Mouse (Mus musculus): ENCODE measurements at regions not wholly inside any gene's neighbourhood (a gene's known extent, or its start where the extent isn't known, plus 50 kb on each side); places are given as distances from the start of the nearest gene placed in this dataset.

- H3K4me3 ChIP-seq (replicated peaks; ENCODE audit: low read length) = no peak overlapping the region
- peaks cover 13% of the 10 kb centered on the region for H3K36me3 ChIP-seq (ENCODE audit: insufficient read depth, low read length)
- H3K9me3 ChIP-seq (ENCODE audit: low read length) = peaks cover 36% of the 10 kb centered on the region
- TF ChIP-seq NANOG (IDR thresholded peaks at IDR 0.05; ENCODE audit: borderline replicate concordance, low read length) = no peak
- TF ChIP-seq CTCF (conservative IDR thresholded peaks at IDR 0.05; ENCODE audit: low read length) = no peak
- no peak for TF ChIP-seq POU5F1 (IDR thresholded peaks at IDR 0.05; ENCODE audit: borderline replicate concordance, low read length)
- H3K4me1 ChIP-seq (replicated peaks; ENCODE audit: low read depth, low read length) = peaks cover 25% of the 10 kb centered on the region; the same call in 1 of the 2 replicates
- H3K27me3 ChIP-seq (ENCODE audit: insufficient read depth, low read length) = no peaks in the 10 kb centered on the region
Observed at GRCm38 (mm10) chr13:52362266-52362665, 168.8 kb downstream of the Diras2 start.

- Histone ChIP-seq H3K27me3 (ENCODE audit: insufficient read depth, low read length) (no peaks in the 10 kb centered on the region), H3K9me3 (ENCODE audit: low read length) (peaks cover 3% of the 10 kb centered on the region; the same call in 1 of the 2 replicates), H3K36me3 (ENCODE audit: insufficient read depth, low read length) (no peaks in the 10 kb centered on the region), H3K4me1 (replicated peaks; ENCODE audit: low read depth, low read length) (peaks cover 5% of the 10 kb centered on the region; the same call in 1 of the 2 replicates), H3K4me3 (replicated peaks; ENCODE audit: low read length) (no peak overlapping the region)
- TF ChIP-seq NANOG (IDR thresholded peaks at IDR 0.05; ENCODE audit: borderline replicate concordance, low read length) (no peak), POU5F1 (IDR thresholded peaks at IDR 0.05; ENCODE audit: borderline replicate concordance, low read length) (no peak), CTCF (conservative IDR thresholded peaks at IDR 0.05; ENCODE audit: low read length) (no peak)
Observed at GRCm38 (mm10) chr13:52369851-52370250, 161.2 kb downstream of the Diras2 start.

GRCm38 (mm10) chr13:52371986-52372385, 159.1 kb downstream of the Diras2 start:
- TF ChIP-seq POU5F1 (IDR thresholded peaks at IDR 0.05; ENCODE audit: borderline replicate concordance, low read length) (no peak), CTCF (conservative IDR thresholded peaks at IDR 0.05; ENCODE audit: low read length) (no peak), NANOG (IDR thresholded peaks at IDR 0.05; ENCODE audit: borderline replicate concordance, low read length) (no peak)
- H3K27me3 ChIP-seq (ENCODE audit: insufficient read depth, low read length) = no peaks in the 10 kb centered on the region
- no peaks in the 10 kb centered on the region for H3K4me1 ChIP-seq (replicated peaks; ENCODE audit: low read depth, low read length)
- H3K4me3 ChIP-seq (replicated peaks; ENCODE audit: low read length) = no peak overlapping the region
- H3K36me3 ChIP-seq (ENCODE audit: insufficient read depth, low read length) = no peaks in the 10 kb centered on the region
- H3K9me3 ChIP-seq (ENCODE audit: low read length) = peaks cover 3% of the 10 kb centered on the region; the same call in 1 of the 2 replicates

GRCm38 (mm10) chr13:52374781-52375180, 156.3 kb downstream of the Diras2 start:
- TF ChIP-seq POU5F1 (IDR thresholded peaks at IDR 0.05; ENCODE audit: borderline replicate concordance, low read length) (no peak), CTCF (conservative IDR thresholded peaks at IDR 0.05; ENCODE audit: low read length) (no peak), NANOG (IDR thresholded peaks at IDR 0.05; ENCODE audit: borderline replicate concordance, low read length) (no peak)
- Histone ChIP-seq H3K4me3 (replicated peaks; ENCODE audit: low read length) (no peak overlapping the region), H3K27me3 (ENCODE audit: insufficient read depth, low read length) (no peaks in the 10 kb centered on the region), H3K4me1 (replicated peaks; ENCODE audit: low read depth, low read length) (no peaks in the 10 kb centered on the region), H3K9me3 (ENCODE audit: low read length) (peaks cover 19% of the 10 kb centered on the region), H3K36me3 (ENCODE audit: insufficient read depth, low read length) (no peaks in the 10 kb centered on the region)

- Histone ChIP-seq H3K36me3 (ENCODE audit: insufficient read depth, low read length) (no peaks in the 10 kb centered on the region), H3K9me3 (ENCODE audit: low read length) (peaks cover 42% of the 10 kb centered on the region), H3K27me3 (ENCODE audit: insufficient read depth, low read length) (no peaks in the 10 kb centered on the region), H3K4me1 (replicated peaks; ENCODE audit: low read depth, low read length) (no peaks in the 10 kb centered on the region), H3K4me3 (replicated peaks; ENCODE audit: low read length) (no peak overlapping the region)
- TF ChIP-seq POU5F1 (IDR thresholded peaks at IDR 0.05; ENCODE audit: borderline replicate concordance, low read length) (no peak), CTCF (conservative IDR thresholded peaks at IDR 0.05; ENCODE audit: low read length) (no peak), NANOG (IDR thresholded peaks at IDR 0.05; ENCODE audit: borderline replicate concordance, low read length) (no peak)
Observed at GRCm38 (mm10) chr13:52378236-52378635, 152.8 kb downstream of the Diras2 start.

- H3K9me3 ChIP-seq (ENCODE audit: low read length) = peaks cover 57% of the 10 kb centered on the region
- no peaks in the 10 kb centered on the region for H3K27me3 ChIP-seq (ENCODE audit: insufficient read depth, low read length)
- no peaks in the 10 kb centered on the region for H3K4me1 ChIP-seq (replicated peaks; ENCODE audit: low read depth, low read length)
- no peaks in the 10 kb centered on the region for H3K36me3 ChIP-seq (ENCODE audit: insufficient read depth, low read length)
- 0 out of 2 replicates have a peak overlapping the region, but pooled peaks have one; percentile 17 for H3K4me3 ChIP-seq (replicated peaks; ENCODE audit: low read length)
- TF ChIP-seq CTCF (conservative IDR thresholded peaks at IDR 0.05; ENCODE audit: low read length) (no peak), NANOG (IDR thresholded peaks at IDR 0.05; ENCODE audit: borderline replicate concordance, low read length) (no peak), POU5F1 (IDR thresholded peaks at IDR 0.05; ENCODE audit: borderline replicate concordance, low read length) (no peak)
Observed at GRCm38 (mm10) chr13:52389271-52389670, 141.8 kb downstream of the Diras2 start.

GRCm38 (mm10) chr13:52395786-52396185, 135.3 kb downstream of the Diras2 start:
- no peaks in the 10 kb centered on the region for H3K4me1 ChIP-seq (replicated peaks; ENCODE audit: low read depth, low read length)
- no peaks in the 10 kb centered on the region for H3K27me3 ChIP-seq (ENCODE audit: insufficient read depth, low read length)
- no peaks in the 10 kb centered on the region for H3K36me3 ChIP-seq (ENCODE audit: insufficient read depth, low read length)
- peaks cover 38% of the 10 kb centered on the region for H3K9me3 ChIP-seq (ENCODE audit: low read length)
- TF ChIP-seq NANOG (IDR thresholded peaks at IDR 0.05; ENCODE audit: borderline replicate concordance, low read length) = no peak
- no peak for TF ChIP-seq CTCF (conservative IDR thresholded peaks at IDR 0.05; ENCODE audit: low read length)
- no peak for TF ChIP-seq POU5F1 (IDR thresholded peaks at IDR 0.05; ENCODE audit: borderline replicate concordance, low read length)
- H3K4me3 ChIP-seq (replicated peaks; ENCODE audit: low read length) = no peak overlapping the region

GRCm38 (mm10) chr13:52398344-52398743, 132.7 kb downstream of the Diras2 start:
- H3K4me3 ChIP-seq (replicated peaks; ENCODE audit: low read length) = no peak overlapping the region

GRCm38 (mm10) chr13:52399143-52399542, 131.9 kb downstream of the Diras2 start:
- Histone ChIP-seq H3K4me3 (replicated peaks; ENCODE audit: low read length) (no peak overlapping the region), H3K27me3 (ENCODE audit: insufficient read depth, low read length) (no peaks in the 10 kb centered on the region), H3K4me1 (replicated peaks; ENCODE audit: low read depth, low read length) (no peaks in the 10 kb centered on the region), H3K36me3 (ENCODE audit: insufficient read depth, low read length) (no peaks in the 10 kb centered on the region), H3K9me3 (ENCODE audit: low read length) (peaks cover 12% of the 10 kb centered on the region)
- TF ChIP-seq POU5F1 (IDR thresholded peaks at IDR 0.05; ENCODE audit: borderline replicate concordance, low read length) (no peak), CTCF (conservative IDR thresholded peaks at IDR 0.05; ENCODE audit: low read length) (no peak), NANOG (IDR thresholded peaks at IDR 0.05; ENCODE audit: borderline replicate concordance, low read length) (no peak)

More at GRCm38 (mm10) chr13:52398344-52398743, 132.7 kb downstream of the Diras2 start:
- Histone ChIP-seq H3K36me3 (ENCODE audit: insufficient read depth, low read length) (no peaks in the 10 kb centered on the region), H3K4me1 (replicated peaks; ENCODE audit: low read depth, low read length) (no peaks in the 10 kb centered on the region), H3K27me3 (ENCODE audit: insufficient read depth, low read length) (no peaks in the 10 kb centered on the region), H3K9me3 (ENCODE audit: low read length) (peaks cover 13% of the 10 kb centered on the region)
- no peak for TF ChIP-seq POU5F1 (IDR thresholded peaks at IDR 0.05; ENCODE audit: borderline replicate concordance, low read length)
- TF ChIP-seq NANOG (IDR thresholded peaks at IDR 0.05; ENCODE audit: borderline replicate concordance, low read length) = no peak
- no peak for TF ChIP-seq CTCF (conservative IDR thresholded peaks at IDR 0.05; ENCODE audit: low read length)

Measured in E14TG2a.4 (cell line).